Mouse (Mus musculus): ENCODE measurements around the gene Lsm14b.

The Lsm14b gene

GRCm38 (mm10) chr2:180063338-180064131 lies 38.7 kb downstream of the Lsm14b start:
- DNase-seq, result no peak

GRCm38 (mm10) chr2:180069770-180070480 lies 45.1 kb downstream of the Lsm14b start:
- no peak for DNase-seq

GRCm38 (mm10) chr2:180070481-180071453 lies 46.0 kb downstream of the Lsm14b start, which contains the start of gene Mtg2:
Mtg2 (plus strand) TSS chr2:180070588.
- peak; percentile 97 for DNase-seq

- DNase-seq, result no peak
These were observed 46.9 kb downstream of the Lsm14b start for GRCm38 (mm10) chr2:180071671-180072070.

GRCm38 (mm10) chr2:180072886-180073285 lies 48.1 kb downstream of the Lsm14b start:
- no peak for DNase-seq

GRCm38 (mm10) chr2:180077622-180078021 lies 52.8 kb downstream of the Lsm14b start:
- DNase-seq, result no peak

- DNase-seq, result no peak
These were observed 55.9 kb downstream of the Lsm14b start for GRCm38 (mm10) chr2:180080680-180081079.

GRCm38 (mm10) chr2:180083063-180083462 lies 58.3 kb downstream of the Lsm14b start:
- DNase-seq, result no peak

GRCm38 (mm10) chr2:180084565-180084964 lies 59.8 kb downstream of the Lsm14b start:
- DNase-seq, result no peak
